Mouse (Mus musculus): ENCODE measurements around the gene Dek. TPM values are rescaled to one million over a fixed set of nuclear protein-coding genes. Genes with fewer than 3 reads are reported as not detected.
A peak's percentile ranks its signal among the peaks of the same experiment; 100 is the strongest.

Dek gene
- polyA plus RNA-seq (2012; rRNA removed) (102 and 167 TPM in 2 replicates), polyA plus RNA-seq (2014; fragmentation: Nextera tagmentation; extraction: Ambion mirVana) (330 and 359 TPM in 2 replicates)

DNA sequence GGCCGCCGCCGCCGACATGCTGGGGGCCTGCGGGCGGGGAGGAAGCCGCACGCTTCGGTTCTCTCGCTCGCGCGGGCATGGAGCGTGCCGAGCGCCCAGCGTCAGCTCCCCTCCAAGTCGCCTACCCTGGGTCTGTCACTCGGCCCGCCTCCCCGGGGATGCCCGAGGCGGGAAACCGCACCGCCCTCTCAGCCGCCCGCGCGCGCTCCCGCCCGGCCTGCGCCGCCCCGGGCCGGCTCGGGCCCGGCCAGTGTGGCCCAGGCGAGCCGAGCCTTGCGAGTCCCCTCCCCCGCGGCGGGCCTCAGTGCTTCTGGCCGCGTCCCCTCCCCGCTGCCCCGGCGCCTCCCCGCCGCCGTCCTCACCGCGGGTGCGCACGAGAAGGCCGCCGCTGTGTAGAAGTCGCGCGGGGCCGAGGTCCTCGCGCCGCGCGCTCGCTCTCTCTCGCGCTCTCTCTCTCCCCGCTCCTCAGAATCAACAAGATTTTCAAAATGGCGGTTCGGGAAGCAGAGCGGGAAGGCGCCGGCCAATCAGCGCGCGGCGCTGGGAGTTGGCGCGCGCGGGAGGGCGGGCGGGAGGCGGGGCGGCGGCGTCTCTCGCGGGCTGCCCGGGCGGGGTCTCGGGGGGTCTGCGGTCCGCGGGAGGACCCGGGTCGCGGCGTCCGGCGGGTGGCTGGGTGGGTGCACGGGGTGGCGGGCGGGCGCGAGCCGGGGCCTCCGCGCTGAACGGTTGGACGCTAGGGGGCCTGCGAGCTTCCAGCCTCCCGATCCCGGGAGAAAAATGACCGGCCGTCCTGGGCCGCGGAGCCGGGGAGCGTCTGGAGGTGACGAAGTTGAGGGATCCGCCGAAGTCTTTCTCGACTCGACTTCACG lies at the start of gene Dek:
Gene Dek, minus strand, starts transcription at position 491 of the 869 bp plus-strand sequence.
- no peaks in the 10 kb centered on the region for H3K27me3 ChIP-seq (ENCODE audit: control insufficient read depth, insufficient read depth, low read length)
- peak within 1 kb of the TSS; percentile 97 for H3K27ac ChIP-seq
- peak; percentile 72 to 79 (median 75) for DNase-seq (ENCODE audit: low read depth in 3 of 3, low spot score in 3 of 3)
- H3K4me3 ChIP-seq (ENCODE audit: insufficient read depth in 1 of 2, low read depth in 2 of 2, low read length in 2 of 2): peak within 1 kb of the TSS; percentile 96 to 100
- peak; percentile 81 for ATAC-seq (ENCODE audit: insufficient read depth)
- peak within 1 kb of the TSS; percentile 100 for H3K9ac ChIP-seq (replicated peaks)
- peak within 1 kb of the TSS; percentile 96 for H3K4me2 ChIP-seq (ENCODE audit: low read depth)
- H3K36me3 ChIP-seq (replicated peaks; ENCODE audit: control insufficient read depth, insufficient read depth, low read depth): peaks cover 28% of the 10 kb centered on the region
- H3K4me1 ChIP-seq (replicated peaks; ENCODE audit: control insufficient read depth in 2 of 2, insufficient read depth in 2 of 2, low read length in 1 of 2): peaks cover 50 to 54% of the 10 kb centered on the region in 2 experiments
- WGBS (ENCODE audit: insufficient replicate concordance): under 1% methylated on average over 128 of the region's 129 CpGs
- no peak for TF ChIP-seq EP300 (IDR thresholded peaks at IDR 0.05; ENCODE audit: low read depth)
- TF ChIP-seq CTCF (IDR thresholded peaks at IDR 0.05; ENCODE audit: low read depth): peak; percentile 59
- H3K9me3 ChIP-seq (ENCODE audit: control insufficient read depth, low read length): no peaks in the 10 kb centered on the region

DNA sequence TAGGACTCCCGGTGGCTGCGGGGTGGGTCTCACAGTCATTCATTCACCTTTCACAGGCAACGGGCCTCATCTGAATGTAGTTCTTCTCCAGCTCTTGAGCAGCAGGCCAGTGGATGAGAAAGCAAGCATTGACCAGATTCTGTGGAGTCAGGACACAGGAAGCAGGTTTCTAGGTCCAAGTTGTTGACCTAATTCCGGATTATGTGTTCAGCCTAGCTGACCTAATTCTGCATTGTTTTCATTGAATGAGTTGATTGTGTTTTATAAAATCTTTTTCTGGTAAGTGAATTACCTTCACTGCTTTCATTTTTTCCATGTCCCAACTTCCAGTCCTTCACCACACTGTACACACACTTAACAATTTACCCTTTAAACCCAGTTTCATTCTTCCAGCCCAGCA lies 48.9 kb upstream of the Dek start:
- H3K4me3 ChIP-seq (ENCODE audit: insufficient read depth in 1 of 2, low read depth in 2 of 2, low read length in 2 of 2): no peak overlapping the region
- H3K27me3 ChIP-seq (ENCODE audit: control insufficient read depth, insufficient read depth, low read length): no peaks in the 10 kb centered on the region
- no peaks in the 10 kb centered on the region; a peak in 2 of 4 replicates for H3K4me1 ChIP-seq (replicated peaks; ENCODE audit: control insufficient read depth in 2 of 2, insufficient read depth in 2 of 2, low read length in 1 of 2)
- H3K9me3 ChIP-seq (ENCODE audit: control insufficient read depth, low read length): no peaks in the 10 kb centered on the region
- TF ChIP-seq EP300 (IDR thresholded peaks at IDR 0.05; ENCODE audit: low read depth) (no peak), CTCF (IDR thresholded peaks at IDR 0.05; ENCODE audit: low read depth) (no peak)
- H3K36me3 ChIP-seq (replicated peaks; ENCODE audit: control insufficient read depth, insufficient read depth, low read depth): no peaks in the 10 kb centered on the region
- no peak for DNase-seq (ENCODE audit: low read depth in 3 of 3, low spot score in 3 of 3)
- no peak for ATAC-seq (ENCODE audit: insufficient read depth)
- no peak overlapping the region for H3K9ac ChIP-seq (replicated peaks)
- no peak overlapping the region for H3K4me2 ChIP-seq (ENCODE audit: low read depth)
- no peak overlapping the region for H3K27ac ChIP-seq
- WGBS (ENCODE audit: insufficient replicate concordance): 58% methylated on average over 4 of the region's 4 CpGs

DNA sequence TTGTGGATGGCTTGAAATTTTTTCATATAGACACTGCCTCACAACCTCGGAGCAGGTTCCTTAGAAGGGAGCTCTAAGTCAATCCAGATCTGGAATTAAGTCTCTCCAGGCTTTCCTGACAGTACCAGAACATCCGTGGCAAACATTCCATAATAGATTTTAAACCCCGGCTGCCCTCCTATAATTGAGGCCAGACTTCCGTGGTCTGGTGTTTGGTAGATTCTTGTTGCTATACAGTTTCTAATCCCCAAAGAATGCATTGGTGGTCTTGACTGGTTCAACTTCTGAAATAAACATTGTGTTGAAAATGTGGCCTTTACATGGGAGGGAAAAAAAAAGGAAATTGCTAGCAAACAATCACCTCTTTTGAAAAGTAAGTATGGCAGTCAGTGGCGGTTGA lies 47.2 kb upstream of the Dek start:
- H3K4me3 ChIP-seq (ENCODE audit: insufficient read depth in 1 of 2, low read depth in 2 of 2, low read length in 2 of 2): no peak overlapping the region
- no peak overlapping the region for H3K9ac ChIP-seq (replicated peaks)
- no peak for TF ChIP-seq EP300 (IDR thresholded peaks at IDR 0.05; ENCODE audit: low read depth)
- no peak for TF ChIP-seq CTCF (IDR thresholded peaks at IDR 0.05; ENCODE audit: low read depth)
- peaks cover 0 to 4% of the 10 kb centered on the region in 2 experiments; a peak in 2 of 4 replicates for H3K4me1 ChIP-seq (replicated peaks; ENCODE audit: control insufficient read depth in 2 of 2, insufficient read depth in 2 of 2, low read length in 1 of 2)
- no peak for ATAC-seq (ENCODE audit: insufficient read depth)
- DNase-seq (ENCODE audit: low read depth in 3 of 3, low spot score in 3 of 3): no peak
- WGBS (ENCODE audit: insufficient replicate concordance): 73% methylated on average over 5 of the region's 5 CpGs
- no peak overlapping the region for H3K4me2 ChIP-seq (ENCODE audit: low read depth)
- no peaks in the 10 kb centered on the region for H3K27me3 ChIP-seq (ENCODE audit: control insufficient read depth, insufficient read depth, low read length)
- no peak overlapping the region for H3K27ac ChIP-seq
- no peaks in the 10 kb centered on the region for H3K36me3 ChIP-seq (replicated peaks; ENCODE audit: control insufficient read depth, insufficient read depth, low read depth)
- H3K9me3 ChIP-seq (ENCODE audit: control insufficient read depth, low read length): no peaks in the 10 kb centered on the region

DNA sequence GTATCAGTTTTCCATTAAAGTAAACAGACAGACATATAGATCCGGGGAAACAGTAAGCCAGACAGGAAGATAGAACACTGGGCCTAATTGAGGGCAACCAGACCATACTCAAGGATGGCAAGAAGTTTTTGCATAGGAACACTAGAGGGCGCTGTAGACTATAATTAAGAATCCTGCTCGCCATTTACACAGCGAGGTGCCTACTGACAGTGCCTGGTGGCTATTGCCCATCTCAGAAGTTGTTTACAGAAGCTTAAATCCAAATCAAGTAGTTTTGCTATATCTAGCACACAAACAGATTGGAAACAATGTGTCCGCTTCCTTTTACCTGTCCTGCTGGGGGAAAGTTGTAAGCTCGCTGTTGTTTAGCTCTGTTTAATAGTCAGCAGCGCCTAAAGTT lies 46.4 kb upstream of the Dek start:
- no peak; the same call in 1 of the 2 replicates for ATAC-seq (ENCODE audit: insufficient read depth)
- 33% methylated on average over 7 of the region's 7 CpGs for WGBS (ENCODE audit: insufficient replicate concordance)
- no peak overlapping the region for H3K27ac ChIP-seq
- H3K27me3 ChIP-seq (ENCODE audit: control insufficient read depth, insufficient read depth, low read length): no peaks in the 10 kb centered on the region
- TF ChIP-seq CTCF (IDR thresholded peaks at IDR 0.05; ENCODE audit: low read depth): peak; percentile 74
- TF ChIP-seq EP300 (IDR thresholded peaks at IDR 0.05; ENCODE audit: low read depth): no peak
- H3K36me3 ChIP-seq (replicated peaks; ENCODE audit: control insufficient read depth, insufficient read depth, low read depth): no peaks in the 10 kb centered on the region
- no peak overlapping the region for H3K4me2 ChIP-seq (ENCODE audit: low read depth)
- no peak overlapping the region for H3K4me3 ChIP-seq (ENCODE audit: insufficient read depth in 1 of 2, low read depth in 2 of 2, low read length in 2 of 2)
- H3K4me1 ChIP-seq (replicated peaks; ENCODE audit: control insufficient read depth in 2 of 2, insufficient read depth in 2 of 2, low read length in 1 of 2): peaks cover 0 to 4% of the 10 kb centered on the region in 2 experiments; a peak in 2 of 4 replicates
- peak; percentile 37 to 55 (median 48) for DNase-seq (ENCODE audit: low read depth in 3 of 3, low spot score in 3 of 3)
- no peaks in the 10 kb centered on the region for H3K9me3 ChIP-seq (ENCODE audit: control insufficient read depth, low read length)
- no peak overlapping the region for H3K9ac ChIP-seq (replicated peaks)

DNA sequence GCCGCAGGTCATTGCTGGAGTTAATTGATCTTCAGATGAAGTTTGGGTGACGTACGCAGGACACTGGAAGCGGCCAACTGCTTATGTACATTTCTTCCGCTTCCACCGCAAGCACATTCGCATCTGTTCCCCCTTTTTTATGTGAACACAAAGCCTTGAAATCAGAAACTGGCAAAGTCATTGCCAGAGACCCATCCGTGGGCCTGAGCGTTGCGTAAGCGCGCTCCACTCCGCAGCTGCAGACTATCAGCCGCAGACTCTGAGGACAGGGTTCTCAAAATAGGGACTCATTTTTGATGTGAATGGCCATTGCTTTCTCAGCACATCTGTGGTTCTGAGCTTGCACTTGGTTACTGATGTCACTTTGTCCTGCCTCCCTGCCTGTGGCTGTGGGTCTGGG lies 45.1 kb upstream of the Dek start:
- H3K9ac ChIP-seq (replicated peaks): no peak overlapping the region
- no peak for ATAC-seq (ENCODE audit: insufficient read depth)
- TF ChIP-seq CTCF (IDR thresholded peaks at IDR 0.05; ENCODE audit: low read depth) (no peak), EP300 (IDR thresholded peaks at IDR 0.05; ENCODE audit: low read depth) (no peak)
- no peak overlapping the region for H3K4me3 ChIP-seq (ENCODE audit: insufficient read depth in 1 of 2, low read depth in 2 of 2, low read length in 2 of 2)
- no peaks in the 10 kb centered on the region for H3K36me3 ChIP-seq (replicated peaks; ENCODE audit: control insufficient read depth, insufficient read depth, low read depth)
- peaks cover 0 to 4% of the 10 kb centered on the region in 2 experiments; a peak in 2 of 4 replicates for H3K4me1 ChIP-seq (replicated peaks; ENCODE audit: control insufficient read depth in 2 of 2, insufficient read depth in 2 of 2, low read length in 1 of 2)
- no peaks in the 10 kb centered on the region for H3K27me3 ChIP-seq (ENCODE audit: control insufficient read depth, insufficient read depth, low read length)
- DNase-seq (ENCODE audit: low read depth in 3 of 3, low spot score in 3 of 3): no peak
- 76% methylated on average over 14 of the region's 14 CpGs for WGBS (ENCODE audit: insufficient replicate concordance)
- H3K4me2 ChIP-seq (ENCODE audit: low read depth): no peak overlapping the region
- no peaks in the 10 kb centered on the region for H3K9me3 ChIP-seq (ENCODE audit: control insufficient read depth, low read length)
- H3K27ac ChIP-seq: no peak overlapping the region
